Mouse (Mus musculus): ENCODE data around the gene Gm20388. TPM values are rescaled to one million over a fixed set of nuclear protein-coding genes. Genes with fewer than 3 reads are reported as not detected.
A peak's percentile ranks its signal among the peaks of the same experiment; 100 is the strongest.

The Gm20388 gene
- polyA plus RNA-seq, 1 experiment from 2014 or later, result not detected

- Histone ChIP-seq H3K4me3 (ENCODE audit: low read length) (peak overlapping the region; percentile 75), H3K27me3 (ENCODE audit: control insufficient read depth, insufficient read depth, low read length) (no peaks in the 10 kb centered on the region), H3K27ac (ENCODE audit: low read depth, low read length) (peak overlapping the region; percentile 83), H3K9me3 (ENCODE audit: control insufficient read depth, low read length) (no peaks in the 10 kb centered on the region), H3K4me2 (replicated peaks; ENCODE audit: low read depth, low read length) (peak overlapping the region; percentile 80), H3K9ac (ENCODE audit: low read depth, low read length) (peak overlapping the region; percentile 85), H3K36me3 (ENCODE audit: control insufficient read depth, insufficient read depth, low read length) (no peaks in the 10 kb centered on the region), H3K4me1 (ENCODE audit: control insufficient read depth, insufficient read depth, low read length) (peaks cover 40% of the 10 kb centered on the region)
- peak; percentile 63 for ATAC-seq (ENCODE audit: low FRiP score, low TSS enrichment)
- under 1% methylated on average over 30 of the region's 30 CpGs for WGBS
Measured at GRCm38 (mm10) chr8:119911258-119911962, 769 bp downstream of the Gm20388 start.

DNA sequence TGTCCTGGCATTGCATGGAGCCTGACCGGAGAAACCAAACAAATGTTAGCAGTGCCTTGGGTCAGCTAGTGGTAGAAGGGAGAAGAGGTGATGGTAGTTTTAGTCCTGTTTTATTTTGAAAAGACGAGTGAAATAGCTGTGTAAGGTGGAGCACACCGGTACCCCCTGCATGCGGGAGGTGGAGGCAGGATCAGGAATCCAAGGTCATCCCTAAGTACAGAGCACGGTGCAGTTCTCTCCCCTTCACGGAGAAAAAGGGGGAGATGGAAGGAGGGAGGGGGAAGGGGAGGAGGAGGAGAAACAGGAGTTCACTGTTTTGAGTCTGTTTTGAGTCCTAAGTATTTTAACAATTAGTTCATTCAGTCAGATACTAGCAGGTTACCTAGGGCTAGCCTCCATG is 2.0 kb downstream of the Gm20388 start:
- H3K4me2 ChIP-seq (replicated peaks; ENCODE audit: low read depth, low read length), result peak overlapping the region; percentile 80
- H3K9ac ChIP-seq (ENCODE audit: low read depth, low read length), result no peak overlapping the region
- H3K4me1 ChIP-seq (ENCODE audit: control insufficient read depth, insufficient read depth, low read length), result peaks cover 45% of the 10 kb centered on the region
- H3K27ac ChIP-seq (ENCODE audit: low read depth, low read length), result peak overlapping the region; percentile 4; the same call in 1 of the 2 replicates
- H3K9me3 ChIP-seq (ENCODE audit: control insufficient read depth, low read length), result no peaks in the 10 kb centered on the region
- H3K36me3 ChIP-seq (ENCODE audit: control insufficient read depth, insufficient read depth, low read length), result no peaks in the 10 kb centered on the region
- no peak for ATAC-seq (ENCODE audit: low FRiP score, low TSS enrichment)
- H3K27me3 ChIP-seq (ENCODE audit: control insufficient read depth, insufficient read depth, low read length), result no peaks in the 10 kb centered on the region
- H3K4me3 ChIP-seq (ENCODE audit: low read length), result peak overlapping the region; percentile 75; the same call in 1 of the 2 replicates
- 50% methylated on average over 6 of the region's 6 CpGs for WGBS

DNA sequence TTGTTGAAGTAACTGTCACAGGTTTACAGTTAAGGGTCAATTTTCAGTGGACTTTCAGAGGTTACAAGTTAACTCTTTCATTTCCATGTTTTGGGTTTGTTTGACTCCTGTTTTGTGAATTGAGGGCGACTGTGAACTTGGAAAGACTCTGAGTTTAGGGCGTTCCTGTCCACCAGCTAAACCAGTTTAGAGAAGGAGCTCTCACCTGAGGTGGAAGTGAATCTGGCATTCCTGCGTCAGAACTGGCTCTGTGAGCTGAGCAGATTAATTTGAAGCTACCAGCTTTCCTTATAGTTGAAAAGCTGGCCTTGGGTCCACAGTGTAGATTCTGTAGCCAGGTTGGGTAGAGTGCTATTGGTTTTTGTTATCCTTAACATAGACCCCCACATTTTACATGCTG is 2.5 kb downstream of the Gm20388 start:
- Histone ChIP-seq H3K27ac (ENCODE audit: low read depth, low read length) (no peak overlapping the region), H3K4me3 (ENCODE audit: low read length) (no peak overlapping the region), H3K4me1 (ENCODE audit: control insufficient read depth, insufficient read depth, low read length) (peaks cover 45% of the 10 kb centered on the region), H3K9me3 (ENCODE audit: control insufficient read depth, low read length) (no peaks in the 10 kb centered on the region), H3K9ac (ENCODE audit: low read depth, low read length) (no peak overlapping the region), H3K4me2 (replicated peaks; ENCODE audit: low read depth, low read length) (no peak overlapping the region), H3K36me3 (ENCODE audit: control insufficient read depth, insufficient read depth, low read length) (no peaks in the 10 kb centered on the region), H3K27me3 (ENCODE audit: control insufficient read depth, insufficient read depth, low read length) (no peaks in the 10 kb centered on the region)
- 67% methylated on average over 3 of the region's 3 CpGs for WGBS
- no peak for ATAC-seq (ENCODE audit: low FRiP score, low TSS enrichment)

DNA sequence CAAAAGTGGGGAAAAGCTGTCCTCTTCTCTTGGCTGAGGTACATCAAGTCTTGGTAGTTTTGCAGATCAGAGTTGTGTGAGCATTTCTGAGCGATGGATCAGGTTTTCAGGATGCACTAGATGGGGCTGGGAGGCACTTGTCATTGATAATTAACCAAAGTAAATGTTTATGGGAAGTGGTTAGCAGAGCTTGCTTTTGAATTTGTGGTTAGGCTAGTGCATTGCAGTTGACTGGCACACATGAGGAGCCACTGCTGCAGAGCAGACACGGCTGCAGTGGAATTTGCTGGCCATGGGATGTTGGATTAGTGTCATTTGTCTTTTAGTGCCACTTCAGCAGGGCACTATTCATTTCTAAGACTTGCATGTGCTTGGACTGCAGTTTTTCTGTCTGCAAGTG is 3.5 kb downstream of the Gm20388 start:
- Histone ChIP-seq H3K36me3 (ENCODE audit: control insufficient read depth, insufficient read depth, low read length) (peaks cover 3% of the 10 kb centered on the region; the same call in 1 of the 2 replicates), H3K4me3 (ENCODE audit: low read length) (no peak overlapping the region), H3K27me3 (ENCODE audit: control insufficient read depth, insufficient read depth, low read length) (no peaks in the 10 kb centered on the region), H3K9ac (ENCODE audit: low read depth, low read length) (no peak overlapping the region), H3K9me3 (ENCODE audit: control insufficient read depth, low read length) (no peaks in the 10 kb centered on the region), H3K27ac (ENCODE audit: low read depth, low read length) (no peak overlapping the region), H3K4me1 (ENCODE audit: control insufficient read depth, insufficient read depth, low read length) (peaks cover 45% of the 10 kb centered on the region), H3K4me2 (replicated peaks; ENCODE audit: low read depth, low read length) (peak overlapping the region; percentile 6; the same call in 1 of the 2 replicates)
- 30% methylated on average over 2 of the region's 2 CpGs for WGBS
- no peak for ATAC-seq (ENCODE audit: low FRiP score, low TSS enrichment)

DNA sequence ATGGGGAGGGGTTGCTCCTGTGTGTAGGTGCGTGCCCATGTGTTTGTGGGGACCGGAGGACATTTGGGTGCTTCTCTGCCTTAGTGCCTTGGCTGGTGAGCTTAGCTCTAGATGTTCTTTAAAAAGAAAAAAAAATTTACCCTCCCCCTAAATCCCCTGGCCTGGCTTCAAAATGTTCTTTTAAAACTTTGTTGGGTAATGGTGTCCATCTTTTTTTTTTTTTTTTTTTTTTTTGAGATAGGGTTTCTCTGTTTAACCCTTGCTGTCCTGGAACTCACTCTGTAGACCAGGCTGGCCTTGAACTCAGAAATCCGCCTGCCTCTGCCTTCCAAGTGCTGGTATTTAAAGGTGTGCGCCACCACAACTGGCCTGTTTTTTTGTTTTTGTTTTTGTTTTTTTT is 4.7 kb downstream of the Gm20388 start:
- Histone ChIP-seq H3K9ac (ENCODE audit: low read depth, low read length) (peak overlapping the region; percentile 23; the same call in 1 of the 2 replicates), H3K27me3 (ENCODE audit: control insufficient read depth, insufficient read depth, low read length) (no peaks in the 10 kb centered on the region), H3K4me3 (ENCODE audit: low read length) (no peak overlapping the region), H3K4me1 (ENCODE audit: control insufficient read depth, insufficient read depth, low read length) (peaks cover 45% of the 10 kb centered on the region), H3K27ac (ENCODE audit: low read depth, low read length) (no peak overlapping the region), H3K4me2 (replicated peaks; ENCODE audit: low read depth, low read length) (no peak overlapping the region), H3K9me3 (ENCODE audit: control insufficient read depth, low read length) (no peaks in the 10 kb centered on the region), H3K36me3 (ENCODE audit: control insufficient read depth, insufficient read depth, low read length) (peaks cover 3% of the 10 kb centered on the region; the same call in 1 of the 2 replicates)
- WGBS, result 91% methylated on average over 4 of the region's 4 CpGs
- ATAC-seq (ENCODE audit: low FRiP score, low TSS enrichment), result no peak

- H3K4me1 ChIP-seq (ENCODE audit: control insufficient read depth, insufficient read depth, low read length), result peaks cover 53% of the 10 kb centered on the region
- no peak overlapping the region for H3K4me2 ChIP-seq (replicated peaks; ENCODE audit: low read depth, low read length)
- 0 out of 2 replicates have a peak overlapping the region, but pooled peaks have one; percentile 1 for H3K9ac ChIP-seq (ENCODE audit: low read depth, low read length)
- H3K9me3 ChIP-seq (ENCODE audit: control insufficient read depth, low read length), result no peaks in the 10 kb centered on the region
- H3K36me3 ChIP-seq (ENCODE audit: control insufficient read depth, insufficient read depth, low read length), result peaks cover 3% of the 10 kb centered on the region; the same call in 1 of the 2 replicates
- WGBS, result 75% methylated on average over 16 of the region's 16 CpGs
- no peak overlapping the region for H3K27ac ChIP-seq (ENCODE audit: low read depth, low read length)
- H3K27me3 ChIP-seq (ENCODE audit: control insufficient read depth, insufficient read depth, low read length), result no peaks in the 10 kb centered on the region
- ATAC-seq (ENCODE audit: low FRiP score, low TSS enrichment), result no peak
- no peak overlapping the region for H3K4me3 ChIP-seq (ENCODE audit: low read length)
Measured at GRCm38 (mm10) chr8:119916237-119916892, 5.7 kb downstream of the Gm20388 start.

GRCm38 (mm10) chr8:119917415-119917814 is 6.8 kb downstream of the Gm20388 start:
- H3K9ac ChIP-seq (ENCODE audit: low read depth, low read length), result peak overlapping the region; percentile 28; the same call in 1 of the 2 replicates
- peaks cover 49% of the 10 kb centered on the region for H3K4me1 ChIP-seq (ENCODE audit: control insufficient read depth, insufficient read depth, low read length)
- 88% methylated on average over 3 of the region's 3 CpGs for WGBS
- no peak overlapping the region for H3K4me2 ChIP-seq (replicated peaks; ENCODE audit: low read depth, low read length)
- no peaks in the 10 kb centered on the region for H3K27me3 ChIP-seq (ENCODE audit: control insufficient read depth, insufficient read depth, low read length)
- no peak overlapping the region for H3K27ac ChIP-seq (ENCODE audit: low read depth, low read length)
- H3K36me3 ChIP-seq (ENCODE audit: control insufficient read depth, insufficient read depth, low read length), result peaks cover 3% of the 10 kb centered on the region; the same call in 1 of the 2 replicates
- no peak overlapping the region for H3K4me3 ChIP-seq (ENCODE audit: low read length)
- H3K9me3 ChIP-seq (ENCODE audit: control insufficient read depth, low read length), result no peaks in the 10 kb centered on the region
- no peak for ATAC-seq (ENCODE audit: low FRiP score, low TSS enrichment)

GRCm38 (mm10) chr8:119918155-119918567 is 7.5 kb downstream of the Gm20388 start:
- H3K4me3 ChIP-seq (ENCODE audit: low read length), result no peak overlapping the region
- H3K36me3 ChIP-seq (ENCODE audit: control insufficient read depth, insufficient read depth, low read length), result peaks cover 3% of the 10 kb centered on the region; the same call in 1 of the 2 replicates
- WGBS, result 59% methylated on average over 1 of the region's 1 CpGs
- H3K9ac ChIP-seq (ENCODE audit: low read depth, low read length), result no peak overlapping the region
- no peak overlapping the region for H3K27ac ChIP-seq (ENCODE audit: low read depth, low read length)
- ATAC-seq (ENCODE audit: low FRiP score, low TSS enrichment), result no peak
- no peaks in the 10 kb centered on the region for H3K27me3 ChIP-seq (ENCODE audit: control insufficient read depth, insufficient read depth, low read length)
- H3K9me3 ChIP-seq (ENCODE audit: control insufficient read depth, low read length), result no peaks in the 10 kb centered on the region
- H3K4me2 ChIP-seq (replicated peaks; ENCODE audit: low read depth, low read length), result no peak overlapping the region
- H3K4me1 ChIP-seq (ENCODE audit: control insufficient read depth, insufficient read depth, low read length), result peaks cover 42% of the 10 kb centered on the region

DNA sequence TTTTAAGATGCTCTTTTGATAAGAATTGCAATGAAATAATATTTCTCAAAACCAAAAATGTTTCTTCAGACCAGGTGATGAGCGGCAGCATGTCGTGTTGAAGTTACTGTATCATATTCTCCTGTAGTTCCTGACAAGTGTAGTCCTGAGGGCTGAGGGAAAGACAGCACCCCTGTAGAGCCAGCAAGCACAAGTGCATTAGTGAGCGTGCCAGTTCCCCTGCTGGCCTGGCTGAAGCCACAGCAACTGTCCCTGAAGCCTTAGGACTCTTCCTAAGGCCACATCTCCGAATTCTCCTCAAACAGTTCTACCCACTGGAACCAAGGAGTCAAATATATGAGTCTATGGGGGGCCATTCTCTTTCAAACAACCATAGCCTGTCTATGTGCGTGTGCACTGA is 12.6 kb downstream of the Gm20388 start:
- WGBS, result 89% methylated on average over 5 of the region's 5 CpGs
- no peak overlapping the region for H3K4me3 ChIP-seq (ENCODE audit: low read length)
- peaks cover 7% of the 10 kb centered on the region; the same call in 1 of the 2 replicates for H3K36me3 ChIP-seq (ENCODE audit: control insufficient read depth, insufficient read depth, low read length)
- H3K27me3 ChIP-seq (ENCODE audit: control insufficient read depth, insufficient read depth, low read length), result no peaks in the 10 kb centered on the region
- no peak overlapping the region for H3K9ac ChIP-seq (ENCODE audit: low read depth, low read length)
- H3K27ac ChIP-seq (ENCODE audit: low read depth, low read length), result no peak overlapping the region
- no peak for ATAC-seq (ENCODE audit: low FRiP score, low TSS enrichment)
- H3K4me2 ChIP-seq (replicated peaks; ENCODE audit: low read depth, low read length), result no peak overlapping the region
- H3K9me3 ChIP-seq (ENCODE audit: control insufficient read depth, low read length), result no peaks in the 10 kb centered on the region
- peaks cover 10% of the 10 kb centered on the region for H3K4me1 ChIP-seq (ENCODE audit: control insufficient read depth, insufficient read depth, low read length)
